Mouse (Mus musculus) erythroblast, embryonic 14.5 days (primary cell): ENCODE data around the gene Zic1.

ENCODE experiments used
- GATA1 ChIP-seq: IDR thresholded peaks from 2 replicates; pipeline ENCODE4 v1.6.1; 2012; ENCODE audit warnings: low read length, inconsistent platforms, mixed read lengths
- TAL1 ChIP-seq: IDR thresholded peaks from 3 replicates; pipeline ENCODE4 v1.6.1; 2012; ENCODE audit warnings: low read length, inconsistent platforms, mixed read lengths

- TF ChIP-seq GATA1 (no peak), TAL1 (no peak)
These were observed 14.3 kb upstream of the Zic1 start for GRCm38 (mm10) chr9:91379781-91380457.
